ENCODE assay signal across 15 mouse cellular contexts in the genomic region with DNA sequence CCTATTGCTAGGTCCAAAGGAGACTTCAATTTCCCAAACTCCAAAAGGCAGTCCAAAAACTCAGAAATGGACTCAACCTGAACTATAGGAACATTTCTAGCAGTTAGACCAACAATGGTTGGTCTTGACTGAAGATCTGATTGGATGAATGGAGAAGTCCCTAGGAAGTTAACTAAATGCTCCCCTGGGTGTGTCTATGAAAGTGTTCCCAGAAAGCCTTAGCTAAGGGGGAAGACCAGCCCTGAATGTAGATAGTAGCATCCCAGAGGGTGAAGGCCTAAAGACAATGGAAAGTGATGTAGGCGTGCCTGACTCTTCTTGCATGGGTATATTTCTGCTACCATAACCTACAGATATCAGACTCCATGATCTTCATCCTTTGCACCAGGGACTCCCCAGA.
"Had no signal": no experiment of that assay in that cellular context is flagged by ENCODE, and none has a peak within 500 bp of the region (broad histone marks: within the 10 kb centered on the region; RNA-seq: fewer than 3 reads in every experiment).

No protein-coding gene starts in this region.

- H3K9me3 ChIP-seq: lung, embryonic 15.5 days; midbrain, embryonic 13.5 days; midbrain, embryonic 15.5 days; neural tube, embryonic 12.5 days; stomach, embryonic 15.5 days had no signal

- H3K27ac ChIP-seq: lung, embryonic 15.5 days; macrophage; midbrain, embryonic 13.5 days; midbrain, embryonic 15.5 days; neural tube, embryonic 12.5 days; stomach, embryonic 15.5 days; stomach, postnatal 0 days had no signal

- H3K27me3 ChIP-seq: lung, embryonic 15.5 days; midbrain, embryonic 13.5 days; midbrain, embryonic 15.5 days; neural tube, embryonic 12.5 days; stomach, embryonic 15.5 days had no signal

- H3K9ac ChIP-seq: lung, embryonic 15.5 days; midbrain, embryonic 13.5 days; midbrain, embryonic 15.5 days; neural tube, embryonic 12.5 days; stomach, embryonic 15.5 days had no signal

- H3K36me3 ChIP-seq: lung, embryonic 15.5 days; midbrain, embryonic 13.5 days; midbrain, embryonic 15.5 days; neural tube, embryonic 12.5 days; stomach, embryonic 15.5 days had no signal

- H3K4me1 ChIP-seq: neural tube, embryonic 12.5 days; stomach, embryonic 15.5 days had no signal

- DNase-seq: lung, adult 2 months; lung, postnatal 14 days; lung, postnatal 36 days; right cerebral cortex, postnatal 14 days; thymus, adult 2 months; thymus, postnatal 25 days; thymus, postnatal 4 days had no signal

- H3K4me3 ChIP-seq: lung, embryonic 15.5 days; megakaryocyte, embryonic 14.5 days; midbrain, embryonic 13.5 days; midbrain, embryonic 15.5 days; neural tube, embryonic 12.5 days; stomach, embryonic 15.5 days had no signal
